In the genomic region with DNA sequence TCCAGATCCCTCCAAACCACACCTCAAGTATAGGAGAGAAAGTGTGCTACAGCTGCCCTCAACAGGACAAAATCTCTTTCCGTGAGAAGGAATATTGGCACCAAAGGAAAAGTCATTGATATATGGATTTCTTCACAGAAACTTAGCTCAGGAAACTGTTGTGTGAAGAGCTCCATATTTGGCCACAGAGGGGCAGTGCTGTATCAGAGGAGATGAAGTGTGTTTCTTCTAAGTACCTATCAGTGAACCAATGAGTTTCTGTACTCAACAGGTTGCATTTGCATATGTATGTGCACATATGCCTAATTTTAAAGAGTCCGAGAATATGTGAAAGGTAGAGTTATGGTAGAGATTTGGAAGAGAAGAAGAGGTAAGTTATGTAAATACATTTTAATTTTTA, we compare ENCODE assay signal across 6 mouse cellular contexts.
DNase-seq lines count a peak whose midpoint lies in the region; ATAC-seq and TF ChIP-seq lines count a peak whose summit lies in the region.
"Not testable (repeated sequence)": the region's sequence is repeated elsewhere in the genome, so short reads cannot be mapped to it uniquely, and the experiment has no call there.

No protein-coding gene starts in this region.

- peak; percentile 34 for TF ChIP-seq RAD21 in MEL (IDR thresholded peaks at IDR 0.05; ENCODE audit: low read depth, low read length)

- H3K27ac ChIP-seq in MEL (ENCODE audit: control insufficient read depth, low read depth, low read length) = not testable (repeated sequence)

- not testable (repeated sequence) for H3K79me2 ChIP-seq in MEL (ENCODE audit: control insufficient read depth, insufficient read depth, low read length, poor library complexity)

- DNase-seq in 416B (ENCODE audit: low read depth) (peak; percentile 22), MEL (ENCODE audit: low read depth, low spot score) (peak; percentile 37)
- peak; percentile 33 for DNase-seq in naive thymus-derived CD4-positive, alpha-beta T cell, adult 2 months (ENCODE audit: low read depth)

- H3K4me1 ChIP-seq in MEL (ENCODE audit: control insufficient read depth in 1 of 2, insufficient read depth in 2 of 2, low read length in 2 of 2) = not testable (repeated sequence)

- TF ChIP-seq EP300 in MEL (IDR thresholded peaks at IDR 0.05; ENCODE audit: low read depth in 1 of 2, low read length in 2 of 2) = not testable (repeated sequence)

- H3K27me3 ChIP-seq in MEL (ENCODE audit: control insufficient read depth in 1 of 2, insufficient read depth in 2 of 2, low read length in 2 of 2) = not testable (repeated sequence)

- peak; percentile 65; the same call in 1 of the 2 replicates for ATAC-seq in frontal cortex, adult (ENCODE audit: low TSS enrichment)
- ATAC-seq in inflammation-experienced regulatory T-cells, adult 6 months = peak; percentile 53
- ATAC-seq in megakaryocyte, adult 5-6 weeks (ENCODE audit: poor library complexity, severe bottlenecking) = 0 out of 2 replicates have a peak, but pooled peaks have one; percentile 37

- H3K9me3 ChIP-seq in MEL (replicated peaks; ENCODE audit: insufficient read depth, low read length) = not testable (repeated sequence)

- TF ChIP-seq CTCF in MEL (IDR thresholded peaks at IDR 0.05 in 2 of 3, conservative IDR thresholded peaks at IDR 0.05 in 1 of 3; ENCODE audit: control insufficient read depth in 1 of 3, insufficient read depth in 1 of 3, low read depth in 2 of 3, low read length in 3 of 3, poor library complexity in 1 of 3, severe bottlenecking in 1 of 3) = peak in 1 of 3 experiments; percentile 30; a peak in 1 of 6 replicates

- not testable (repeated sequence) for H3K9ac ChIP-seq in MEL (ENCODE audit: control insufficient read depth, low read depth, low read length, poor library complexity, severe bottlenecking)

- TF ChIP-seq POLR2A in MEL (IDR thresholded peaks at IDR 0.05; ENCODE audit: control insufficient read depth in 1 of 2, insufficient read depth in 1 of 2, low read depth in 1 of 2, low read length in 2 of 2, poor library complexity in 1 of 2) = not testable (repeated sequence)

- not testable (repeated sequence) for H3K4me3 ChIP-seq in MEL (ENCODE audit: control insufficient read depth in 1 of 2, insufficient read depth in 1 of 2, low read depth in 2 of 2, low read length in 2 of 2)

- H3K36me3 ChIP-seq in MEL (ENCODE audit: control insufficient read depth in 1 of 2, insufficient read depth in 2 of 2, low read length in 2 of 2) = not testable (repeated sequence)

TF ChIP-seq in MEL, 35 proteins besides CTCF, POLR2A, EP300 and RAD21:
- peak; percentile 35 for TF ChIP-seq SMC3 (IDR thresholded peaks at IDR 0.05; ENCODE audit: low read depth, low read length)
TF ChIP-seq in MEL: peak in this region for 1; not testable (repeated sequence) for 34.
